Mouse (Mus musculus) retina, postnatal 7 days (tissue): ENCODE data around the gene Cdkal1.

Experiments used
- DNase-seq: peaks from one replicate; pipeline ENCODE4 v3.0.0-alpha.2; 2012; ENCODE audit warnings: low read depth, low spot score

The Cdkal1 gene

DNA sequence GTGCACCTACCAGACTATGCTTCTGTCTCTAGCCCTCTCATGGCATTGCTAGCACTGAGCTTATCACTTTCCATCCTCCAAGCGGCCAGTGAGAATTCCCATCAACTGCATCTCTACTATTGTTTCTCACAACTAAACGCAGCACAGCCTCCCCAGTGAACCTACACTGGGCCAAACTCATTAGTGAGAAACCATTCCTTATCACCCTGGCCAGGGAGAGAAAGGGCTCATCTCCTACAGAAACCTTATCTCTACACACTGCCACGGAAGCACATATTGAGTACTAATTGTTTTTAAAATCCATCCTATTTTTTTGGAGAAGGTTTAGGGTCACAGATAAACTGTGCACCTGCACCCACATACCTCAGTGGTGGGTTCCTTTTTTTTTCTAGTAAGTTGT, 147.9 kb downstream of the Cdkal1 start:
- no peak for DNase-seq

DNA sequence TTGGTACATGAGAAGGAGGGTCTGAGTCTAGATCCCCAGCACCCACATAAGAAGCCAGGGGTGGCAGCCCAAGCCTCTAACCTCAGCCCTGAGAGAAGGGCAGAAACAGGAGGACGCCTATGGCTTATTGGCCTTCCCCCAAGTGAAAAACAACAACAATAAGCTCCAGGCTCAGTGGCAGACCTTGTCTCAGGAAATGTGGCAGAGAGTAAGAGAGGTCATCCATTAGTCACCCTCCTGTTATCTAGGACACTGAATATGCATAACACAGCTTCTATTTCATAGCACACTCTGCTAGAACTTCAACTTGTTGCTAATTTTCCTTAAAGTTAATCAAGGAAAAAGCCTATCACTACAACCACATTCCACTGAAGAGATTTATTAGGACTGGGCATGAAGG, 154.1 kb downstream of the Cdkal1 start:
- no peak for DNase-seq

DNA sequence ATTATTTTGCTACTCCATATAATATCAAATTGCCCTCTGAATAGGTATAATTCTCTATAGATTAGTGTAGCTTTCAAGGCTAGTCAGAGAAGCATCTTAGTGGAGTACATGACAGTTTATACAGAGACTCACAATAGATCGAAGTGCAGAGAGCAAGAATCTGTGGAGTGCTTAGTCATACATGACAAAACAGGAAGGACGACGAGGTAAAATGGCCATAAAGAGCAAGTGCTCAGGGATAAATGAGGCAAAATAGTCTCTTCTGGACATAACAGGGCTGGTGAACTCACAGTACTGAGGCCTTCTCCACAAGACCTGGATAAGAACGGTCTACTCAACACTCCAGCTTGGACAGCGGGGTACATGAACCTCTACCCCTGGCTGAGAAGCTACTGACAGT, 155.6 kb downstream of the Cdkal1 start:
- DNase-seq = no peak

DNA sequence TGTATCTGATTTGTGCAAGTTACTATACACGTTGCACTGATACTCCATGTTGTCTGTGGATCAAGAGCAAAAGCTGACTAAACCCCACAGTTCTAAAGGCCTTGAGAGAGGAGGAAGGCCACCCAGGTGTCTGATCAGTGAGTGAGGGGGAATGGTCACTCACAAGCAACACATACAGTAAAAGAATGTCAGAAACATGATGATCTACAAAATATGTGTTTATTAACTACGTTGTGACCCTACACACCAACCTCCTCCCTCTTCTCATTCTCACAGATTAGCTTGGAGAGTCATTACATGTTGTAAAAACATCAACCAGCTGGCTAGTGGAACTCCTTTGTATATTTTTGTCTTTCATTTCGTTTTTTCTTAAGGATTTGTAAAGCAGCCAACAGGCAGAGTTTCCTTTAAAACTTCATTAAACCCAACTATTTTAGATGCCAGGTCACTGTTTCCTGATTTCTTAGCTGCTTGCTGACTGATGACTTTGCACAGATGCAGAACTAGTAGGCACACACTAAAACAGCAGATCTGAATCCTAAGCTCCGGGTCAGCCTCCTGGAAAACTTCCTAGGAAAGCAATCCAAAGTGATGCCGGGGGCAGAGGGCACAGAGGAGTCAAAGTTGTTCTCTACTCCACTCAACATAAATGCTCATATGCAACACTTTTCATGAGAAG, 157.0 kb downstream of the Cdkal1 start:
- no peak for DNase-seq

DNA sequence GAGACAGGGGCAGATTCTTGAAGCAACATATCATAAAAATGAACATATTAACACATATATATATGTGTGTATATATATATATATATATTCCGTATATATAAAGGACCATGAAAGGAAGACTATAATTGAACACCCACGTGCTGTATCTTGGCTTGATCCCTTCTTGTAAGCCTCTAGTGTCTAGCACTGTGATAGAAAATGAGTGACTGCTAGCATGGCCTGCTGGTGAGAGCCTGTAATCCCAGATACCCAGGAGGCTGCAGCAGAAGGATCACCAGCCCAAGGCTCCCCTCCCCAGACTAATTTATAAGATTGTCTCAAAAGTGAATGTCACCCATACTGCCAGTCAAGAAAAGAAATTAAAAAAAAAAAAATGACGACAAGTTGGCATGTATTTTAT, 158.2 kb downstream of the Cdkal1 start:
- DNase-seq = no peak

DNA sequence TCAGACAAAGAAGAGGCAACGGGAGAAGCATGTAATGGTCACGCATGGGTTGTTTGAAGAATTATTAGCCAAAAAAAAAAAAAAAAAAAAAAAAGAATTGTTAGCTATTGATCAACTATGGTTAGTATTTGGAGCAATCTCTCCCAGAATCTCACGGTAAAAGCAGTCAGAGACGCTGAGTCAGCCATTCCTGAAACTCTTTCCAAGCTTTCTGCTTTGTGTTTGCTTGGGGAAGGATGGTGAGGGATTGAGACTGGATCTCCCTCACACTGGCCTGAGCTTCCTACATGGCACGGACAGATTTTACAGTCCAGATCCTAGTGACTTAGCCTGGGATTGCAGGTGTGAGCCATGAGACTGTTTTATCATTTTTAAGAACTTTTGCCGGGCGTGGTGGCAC, 164.7 kb downstream of the Cdkal1 start:
- no peak for DNase-seq

DNA sequence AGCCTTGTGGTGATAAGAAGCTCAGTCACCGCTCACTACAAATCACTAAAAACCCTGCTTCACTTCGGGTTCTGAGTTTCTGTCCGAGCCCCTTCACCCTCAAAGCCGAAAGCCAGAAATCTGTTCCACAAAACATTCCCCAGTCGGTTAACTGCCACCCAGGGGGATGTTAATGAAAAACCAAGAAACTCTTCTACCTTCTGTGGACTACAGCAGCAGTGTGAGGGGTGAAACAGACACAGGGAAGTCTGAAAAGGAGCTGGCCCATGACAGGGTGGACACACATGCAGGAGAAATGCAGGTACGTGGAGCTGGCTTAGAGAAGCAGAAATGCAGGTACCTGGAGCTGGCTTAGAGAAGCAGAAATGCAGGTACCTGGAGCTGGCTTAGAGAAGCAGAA, 166.6 kb downstream of the Cdkal1 start:
- no peak for DNase-seq

DNA sequence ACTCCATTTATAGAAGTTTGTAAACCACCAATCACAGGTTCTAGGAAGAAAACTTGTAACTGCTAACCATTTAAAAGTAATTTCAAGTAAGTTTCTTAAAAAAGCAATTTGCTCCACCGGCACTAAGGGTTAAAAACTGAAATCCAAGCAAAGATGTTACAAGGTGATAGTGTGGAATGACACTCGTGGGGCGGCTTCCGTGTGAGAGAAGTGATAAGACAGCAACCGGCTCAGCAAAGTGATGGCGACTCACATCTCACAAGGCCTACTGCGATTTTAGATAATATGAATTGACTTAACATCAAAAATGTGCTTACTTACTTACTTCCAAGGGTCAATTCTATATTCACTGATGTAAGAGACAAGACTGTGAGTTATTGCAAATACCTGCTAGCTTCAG, 167.6 kb downstream of the Cdkal1 start:
- DNase-seq = no peak

DNA sequence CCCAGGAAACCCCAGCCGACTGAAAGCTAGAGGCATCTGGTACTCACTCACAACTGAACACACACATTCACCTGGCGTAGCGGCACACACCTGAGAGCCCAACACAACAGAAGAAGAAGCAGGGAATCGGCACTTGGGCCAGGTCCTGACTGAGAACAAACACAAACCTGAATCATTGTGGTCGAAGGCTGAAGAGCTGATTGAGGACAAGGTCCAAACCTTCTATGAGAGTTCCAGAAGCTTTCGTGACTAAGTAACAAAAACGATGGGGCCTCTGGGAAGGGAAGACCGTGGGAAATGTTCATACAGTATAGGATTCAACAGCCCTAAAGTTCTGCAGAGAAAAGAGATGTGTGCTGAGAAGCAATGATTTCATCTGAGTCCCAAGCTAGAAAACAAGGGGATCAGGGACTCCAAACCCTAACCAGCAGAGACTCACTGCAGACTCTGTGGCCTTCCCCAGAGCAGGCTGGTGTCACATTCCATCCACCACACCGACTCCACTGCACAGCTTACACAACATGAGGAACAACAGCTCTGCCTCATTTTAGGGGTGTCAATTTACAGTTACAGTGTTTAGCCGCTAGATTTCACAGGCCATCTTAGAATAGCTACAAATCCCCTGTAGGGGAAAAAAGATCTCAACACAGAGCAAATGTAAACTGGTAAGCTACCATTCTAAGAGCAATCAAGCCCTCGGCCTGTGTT, 175.8 kb downstream of the Cdkal1 start:
- DNase-seq = no peak

DNA sequence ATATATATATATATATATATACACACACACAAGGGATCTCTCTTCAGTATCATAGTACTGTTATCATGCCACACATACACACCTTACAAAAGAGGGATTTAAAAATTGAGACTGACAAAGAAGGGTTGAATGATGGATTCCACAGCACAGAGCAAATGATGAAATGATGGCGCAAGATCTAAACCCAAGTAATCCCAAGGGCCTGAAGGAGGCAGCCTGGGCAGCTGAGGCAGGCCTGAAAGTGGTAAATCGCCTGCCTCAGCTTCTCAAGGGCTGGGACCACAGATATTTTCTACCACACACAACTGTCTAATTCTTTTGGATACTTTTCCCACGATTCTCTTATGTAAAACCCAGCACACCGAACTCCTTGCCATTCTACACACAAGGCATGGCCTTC, 177.9 kb downstream of the Cdkal1 start:
- DNase-seq = no peak

DNA sequence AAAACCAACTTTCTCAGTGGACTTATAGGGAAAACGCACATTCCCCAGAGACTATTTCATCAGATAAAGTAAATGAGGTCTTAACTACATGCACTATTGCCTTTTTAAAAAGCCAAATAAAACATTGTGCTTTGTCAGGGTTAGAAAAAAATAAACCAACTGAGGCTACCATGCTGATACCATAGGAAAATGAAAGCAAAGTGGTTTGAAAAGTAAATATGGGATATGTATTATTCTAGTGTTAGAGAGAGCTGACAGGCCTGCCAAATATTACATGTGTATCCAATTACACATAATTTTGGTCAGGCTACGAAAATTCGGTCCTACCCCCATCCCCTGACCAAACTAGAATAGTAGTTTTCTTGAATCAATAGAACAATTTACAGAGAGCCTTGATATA, 184.8 kb downstream of the Cdkal1 start:
- no peak for DNase-seq

DNA sequence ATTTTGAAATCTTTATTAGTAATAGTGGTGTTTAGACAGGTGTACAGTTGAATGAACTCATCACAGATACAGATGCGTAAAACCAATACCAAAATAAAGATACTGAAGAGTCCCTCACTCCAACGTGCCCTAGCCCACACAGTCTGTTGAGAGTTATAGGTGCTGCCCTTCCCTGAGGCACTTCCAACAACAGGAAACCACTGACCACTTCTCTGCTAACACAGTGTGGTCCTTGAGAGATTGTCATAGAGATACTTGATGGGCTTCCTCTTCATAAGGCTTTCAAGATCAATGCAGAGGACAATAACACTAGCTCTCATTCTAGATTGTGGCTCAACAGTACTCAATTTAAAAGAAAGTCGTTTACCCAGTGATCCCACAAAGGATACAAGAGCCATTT, 191.6 kb downstream of the Cdkal1 start:
- no peak for DNase-seq

DNA sequence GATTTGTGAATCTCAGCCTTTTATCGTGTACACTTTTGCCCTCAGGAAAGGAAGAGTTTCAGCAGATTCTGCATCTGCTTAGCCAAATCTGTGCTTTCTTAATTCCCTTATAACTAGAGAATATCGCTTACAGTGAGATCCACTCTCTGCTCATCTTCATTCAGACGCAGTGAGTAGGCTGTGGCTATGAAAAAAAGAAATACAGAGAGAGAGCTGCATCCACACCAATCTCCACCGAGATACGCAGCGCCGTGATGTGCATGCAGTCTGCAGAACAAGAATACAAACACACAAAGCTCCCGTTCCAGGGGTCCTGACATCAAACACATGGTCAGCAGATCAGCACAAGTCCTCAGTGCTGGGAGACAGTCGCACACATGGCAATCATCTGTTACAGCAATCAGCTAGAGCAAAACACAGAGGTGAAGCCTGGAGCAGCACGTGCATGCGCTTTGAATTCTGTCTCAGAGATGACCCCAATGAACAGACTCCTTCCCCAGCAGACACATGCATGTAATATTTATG, 199.6 kb downstream of the Cdkal1 start:
- DNase-seq = no peak

DNA sequence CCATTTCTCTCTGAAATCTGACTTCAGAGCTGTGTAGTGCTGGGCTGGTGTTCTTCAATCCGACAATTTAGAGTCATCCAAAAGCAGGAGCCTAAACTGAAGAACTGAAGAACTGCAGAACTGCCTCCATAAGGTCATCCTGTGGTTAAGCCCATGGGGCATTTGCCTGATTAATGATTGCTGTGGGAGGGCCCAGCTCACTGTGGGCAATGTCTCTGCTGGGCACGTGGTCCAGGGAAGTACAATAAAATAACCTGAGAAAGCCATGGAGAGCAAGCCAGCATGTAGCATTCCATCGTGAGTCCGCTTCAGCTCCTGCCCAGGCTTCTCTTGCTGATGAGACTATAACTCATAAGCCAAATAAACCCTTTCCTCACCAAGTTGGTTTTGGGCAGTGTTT, 202.1 kb downstream of the Cdkal1 start:
- no peak for DNase-seq

DNA sequence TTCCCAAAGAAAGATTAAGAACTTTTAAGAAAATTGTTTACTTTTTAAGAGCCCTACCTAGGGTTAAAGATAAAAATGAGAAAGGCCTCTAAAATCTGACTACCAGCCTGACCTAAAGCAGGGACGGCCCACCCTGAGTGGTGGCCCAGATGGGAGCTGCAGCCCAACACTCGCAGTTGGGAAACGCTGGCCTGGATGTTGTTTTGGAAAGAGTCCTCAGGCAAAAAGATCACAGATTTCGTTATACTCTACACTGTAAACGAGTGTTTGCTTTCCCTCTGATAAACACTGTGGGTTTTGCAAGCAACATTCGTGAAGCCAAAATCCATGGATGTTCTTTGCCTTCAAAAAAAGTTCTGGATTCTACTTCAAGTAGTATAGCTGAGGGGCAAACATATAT, 202.7 kb downstream of the Cdkal1 start:
- DNase-seq = no peak

DNA sequence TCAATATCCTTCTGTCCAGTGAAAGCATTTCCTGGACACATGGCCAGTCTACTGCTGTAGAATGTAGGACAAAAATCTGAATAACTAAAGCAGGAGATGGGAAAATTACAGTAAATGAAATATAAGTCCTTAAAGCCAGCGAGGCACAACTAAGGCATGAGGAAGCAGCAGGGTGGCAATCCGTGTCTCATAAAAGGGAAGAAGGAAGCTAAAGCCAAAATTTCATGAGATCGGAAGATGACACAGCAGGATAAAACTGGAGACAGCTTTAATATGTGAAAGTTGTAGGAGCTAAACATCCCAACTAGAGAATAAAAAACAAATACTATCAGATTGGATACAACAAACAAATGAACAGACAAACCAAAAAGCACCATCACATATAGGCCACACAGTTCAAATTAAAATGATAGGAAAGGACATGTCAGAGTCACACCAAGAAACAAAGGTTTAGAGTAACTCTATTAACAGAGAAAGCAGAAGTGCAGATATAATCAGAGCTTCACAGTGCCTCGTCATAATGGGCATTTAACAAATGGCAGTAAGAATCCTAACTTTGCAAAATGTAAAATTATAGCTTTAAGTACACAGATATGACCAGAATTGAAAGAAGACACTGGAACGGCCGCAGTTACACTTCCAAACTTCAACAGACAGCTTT, 204.8 kb downstream of the Cdkal1 start:
- DNase-seq = no peak

DNA sequence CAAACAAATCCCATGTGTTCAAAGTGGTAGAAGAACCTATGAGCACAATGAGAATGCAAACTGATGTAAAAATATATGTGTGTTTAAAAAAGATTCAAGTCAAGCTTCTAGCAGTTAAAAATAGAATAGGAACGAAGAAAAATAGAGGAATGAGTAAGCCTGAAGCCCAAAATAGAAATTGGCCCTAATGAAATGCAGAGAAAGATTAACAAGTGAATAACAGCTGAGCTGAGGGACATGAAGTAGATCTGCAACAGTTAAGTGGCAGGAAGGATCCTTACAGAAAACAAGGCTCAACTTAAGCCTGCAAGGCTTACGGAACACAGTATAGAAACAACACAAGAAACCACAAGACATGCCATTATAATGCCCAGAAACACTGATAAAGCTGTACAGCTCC, 205.9 kb downstream of the Cdkal1 start:
- DNase-seq = no peak

DNA sequence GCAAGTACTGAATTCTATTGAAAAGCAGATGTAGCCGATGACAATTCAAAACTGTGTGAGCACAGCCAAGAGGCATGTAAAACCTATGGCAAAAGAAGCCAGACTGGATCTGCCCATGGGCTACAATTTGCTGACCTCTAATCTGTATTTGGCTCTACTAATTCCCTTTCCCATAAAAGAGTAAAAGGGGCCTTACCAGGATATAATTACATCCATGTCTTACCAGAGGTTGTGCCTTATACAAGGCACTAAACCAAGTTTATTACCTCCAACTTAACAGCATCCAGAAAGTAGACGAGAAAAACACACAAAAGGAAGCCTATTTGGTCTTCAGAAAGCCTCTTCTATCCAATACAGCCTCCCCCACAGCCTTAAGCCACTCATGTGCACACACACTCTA, 213.2 kb downstream of the Cdkal1 start:
- no peak for DNase-seq

DNA sequence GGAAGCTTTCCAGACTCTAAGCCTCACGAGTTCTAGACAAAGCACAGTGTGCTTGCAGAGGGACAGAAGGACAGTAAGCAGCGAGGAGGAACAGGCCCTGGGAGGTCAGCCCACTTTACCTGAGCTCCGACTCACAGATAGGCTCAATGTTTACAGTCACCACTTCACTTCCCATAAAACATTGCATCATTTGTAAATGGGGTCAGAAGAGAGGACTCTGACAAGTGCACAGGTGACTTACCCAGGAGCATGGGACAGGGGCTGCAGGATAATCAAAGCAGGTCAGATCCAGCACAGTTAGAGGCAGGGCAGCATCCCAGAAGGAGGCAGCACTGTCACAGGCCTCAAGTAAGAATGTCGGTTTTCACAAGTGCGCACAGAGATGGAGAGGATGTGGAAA, 214.3 kb downstream of the Cdkal1 start:
- no peak for DNase-seq

DNA sequence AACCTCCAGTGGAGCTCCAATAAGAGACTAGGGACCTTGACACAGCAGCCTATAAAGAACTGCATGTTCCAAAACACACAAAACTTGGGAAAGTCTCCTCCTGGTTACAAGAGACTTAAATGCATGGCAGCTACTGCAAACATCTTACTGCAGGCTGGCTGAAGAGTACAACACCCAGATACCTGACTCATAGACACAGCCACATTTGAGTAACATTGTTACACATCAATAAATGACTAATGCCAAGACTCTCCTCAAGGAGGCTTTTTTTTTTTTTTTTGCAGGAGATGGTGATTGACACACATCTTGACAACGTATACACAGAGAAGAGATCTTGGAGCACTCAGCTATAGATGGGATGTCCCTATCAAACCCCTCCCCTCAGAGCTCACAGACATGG, 215.3 kb downstream of the Cdkal1 start:
- DNase-seq = no peak

DNA sequence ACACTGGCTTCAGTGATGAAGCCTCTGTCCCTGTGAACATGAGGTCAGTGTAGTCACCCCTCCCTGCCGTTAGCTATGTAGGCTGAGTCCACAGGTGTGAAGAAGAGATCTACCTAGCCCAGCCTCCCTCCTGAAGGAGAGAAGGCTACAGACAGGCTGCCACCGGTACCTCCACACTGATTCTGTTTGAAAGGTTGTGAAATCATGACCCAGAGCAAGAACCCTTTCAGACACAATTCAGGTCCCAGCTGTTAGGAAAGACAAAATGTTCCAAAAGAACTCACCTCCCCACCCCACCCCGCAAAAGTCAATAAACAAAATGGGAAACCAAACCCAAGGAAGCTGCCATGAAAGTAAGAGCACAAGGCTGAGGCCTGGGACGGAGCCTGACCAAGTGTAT, 217.2 kb downstream of the Cdkal1 start:
- no peak for DNase-seq

DNA sequence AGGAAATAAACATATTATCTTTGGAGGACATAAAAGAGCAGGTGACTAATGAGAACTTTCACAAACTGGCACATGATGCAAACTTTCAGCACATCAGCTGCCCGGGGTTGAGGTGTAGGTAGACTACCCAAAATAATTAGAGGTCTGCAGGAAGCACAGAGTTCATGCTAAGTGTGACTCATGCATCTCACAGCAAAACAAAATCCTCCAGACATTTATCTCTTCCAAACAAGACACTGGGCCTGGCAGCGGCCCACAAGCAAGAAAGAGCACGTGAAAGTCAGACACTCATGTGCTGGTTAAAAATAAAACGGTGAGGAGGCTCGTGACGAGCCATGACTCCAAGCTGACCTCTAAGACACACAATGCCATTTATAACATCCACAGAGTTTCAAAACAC, 217.7 kb downstream of the Cdkal1 start:
- no peak for DNase-seq

DNA sequence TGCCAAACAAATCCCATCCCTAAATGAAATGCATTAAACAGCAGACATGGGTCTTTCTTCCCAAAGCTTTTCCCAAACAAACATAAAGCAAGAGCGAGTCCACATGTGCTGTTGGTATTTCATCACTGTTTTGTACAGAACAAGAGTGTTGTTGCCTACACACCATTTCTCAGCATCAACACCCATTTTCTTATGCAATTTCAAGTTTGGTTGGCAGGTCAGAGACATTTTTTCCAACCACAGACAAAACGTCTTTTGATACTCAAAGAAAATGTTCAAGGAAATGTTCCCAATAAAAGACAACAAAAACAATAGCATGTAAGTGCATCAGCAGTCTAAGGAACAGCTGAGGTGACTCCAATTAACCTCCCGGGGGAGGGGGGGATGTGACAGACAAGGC, 219.9 kb downstream of the Cdkal1 start:
- DNase-seq = no peak
